Mouse (Mus musculus) kidney, postnatal 10 days (tissue): ENCODE measurements at regions not wholly inside any gene's neighbourhood (a gene's known extent, or its start where the extent isn't known, plus 50 kb on each side); places are given as distances from the start of the nearest gene placed in this dataset.

Experiments used
- DNase-seq: peaks from one replicate; pipeline ENCODE4 v3.0.0; 2021; ENCODE audit warnings: mixed read lengths

GRCm38 (mm10) chr7:138626061-138626460 is 219.8 kb upstream of the Ppp2r2d start:
- no peak for DNase-seq

- DNase-seq, result no peak
Measured at GRCm38 (mm10) chr7:138620896-138621655, 223.5 kb upstream of the Tcerg1l start.

GRCm38 (mm10) chr7:138620080-138620684 is 222.7 kb upstream of the Tcerg1l start:
- no peak for DNase-seq

- no peak for DNase-seq
Measured at GRCm38 (mm10) chr7:138616468-138616867, 218.9 kb upstream of the Tcerg1l start.

GRCm38 (mm10) chr7:138609605-138610004 is 212.1 kb upstream of the Tcerg1l start:
- DNase-seq, result no peak

GRCm38 (mm10) chr7:138609124-138609523 is 211.6 kb upstream of the Tcerg1l start:
- no peak for DNase-seq

GRCm38 (mm10) chr7:138606363-138606964 is 208.9 kb upstream of the Tcerg1l start:
- no peak for DNase-seq

- no peak for DNase-seq
Measured at GRCm38 (mm10) chr7:138605923-138606322, 208.4 kb upstream of the Tcerg1l start.

GRCm38 (mm10) chr7:138601749-138602148 is 204.2 kb upstream of the Tcerg1l start:
- no peak for DNase-seq

- DNase-seq, result no peak
Measured at GRCm38 (mm10) chr7:138593344-138593743, 195.8 kb upstream of the Tcerg1l start.

- no peak for DNase-seq
Measured at GRCm38 (mm10) chr7:138567352-138567751, 169.8 kb upstream of the Tcerg1l start.

- DNase-seq, result no peak
Measured at GRCm38 (mm10) chr7:138551629-138552028, 154.1 kb upstream of the Tcerg1l start.

GRCm38 (mm10) chr7:138547881-138548280 is 150.4 kb upstream of the Tcerg1l start:
- no peak for DNase-seq

GRCm38 (mm10) chr7:138538048-138538831 is 140.7 kb upstream of the Tcerg1l start:
- peak; percentile 31 for DNase-seq

GRCm38 (mm10) chr7:138526143-138526542 is 128.6 kb upstream of the Tcerg1l start:
- DNase-seq, result no peak

- no peak for DNase-seq
Measured at GRCm38 (mm10) chr7:138524936-138525335, 127.4 kb upstream of the Tcerg1l start.

- no peak for DNase-seq
Measured at GRCm38 (mm10) chr7:138514171-138514570, 116.6 kb upstream of the Tcerg1l start.

- no peak for DNase-seq
Measured at GRCm38 (mm10) chr7:138505205-138505604, 107.7 kb upstream of the Tcerg1l start.

GRCm38 (mm10) chr7:138503986-138504385 is 106.5 kb upstream of the Tcerg1l start:
- DNase-seq, result peak; percentile 46

GRCm38 (mm10) chr7:138503016-138503415 is 105.5 kb upstream of the Tcerg1l start:
- DNase-seq, result peak; percentile 10

GRCm38 (mm10) chr7:138501347-138502014 is 104.0 kb upstream of the Tcerg1l start:
- DNase-seq, result no peak

GRCm38 (mm10) chr7:138497771-138498170 is 100.2 kb upstream of the Tcerg1l start:
- DNase-seq, result no peak

- DNase-seq, result peak; percentile 27
Measured at GRCm38 (mm10) chr7:138497202-138497601, 99.7 kb upstream of the Tcerg1l start.
